Mouse (Mus musculus) hematopoietic stem cell, adult 5-6 weeks (primary cell): ENCODE measurements at regions not wholly inside any gene's neighbourhood (a gene's known extent, or its start where the extent isn't known, plus 50 kb on each side); places are given as distances from the start of the nearest gene placed in this dataset.

Experiments used
- ATAC-seq, 2 experiments: fragments of 125-278 bp in 1 of 2; replicated peaks in 1 of 2; 2 replicates each; pipeline ENCODE4 v1.8.0; 2016 to 2017; ENCODE audit warnings: inconsistent platforms in 2 of 2, mild to moderate bottlenecking in 2 of 2, moderate number of reproducible peaks in 2 of 2, low read depth in 1 of 2, moderate TSS enrichment in 1 of 2; ENCODE audit not compliant: low FRiP score in 2 of 2, poor library complexity in 2 of 2, severe bottlenecking in 2 of 2, insufficient read depth in 1 of 2, low TSS enrichment in 1 of 2

DNA sequence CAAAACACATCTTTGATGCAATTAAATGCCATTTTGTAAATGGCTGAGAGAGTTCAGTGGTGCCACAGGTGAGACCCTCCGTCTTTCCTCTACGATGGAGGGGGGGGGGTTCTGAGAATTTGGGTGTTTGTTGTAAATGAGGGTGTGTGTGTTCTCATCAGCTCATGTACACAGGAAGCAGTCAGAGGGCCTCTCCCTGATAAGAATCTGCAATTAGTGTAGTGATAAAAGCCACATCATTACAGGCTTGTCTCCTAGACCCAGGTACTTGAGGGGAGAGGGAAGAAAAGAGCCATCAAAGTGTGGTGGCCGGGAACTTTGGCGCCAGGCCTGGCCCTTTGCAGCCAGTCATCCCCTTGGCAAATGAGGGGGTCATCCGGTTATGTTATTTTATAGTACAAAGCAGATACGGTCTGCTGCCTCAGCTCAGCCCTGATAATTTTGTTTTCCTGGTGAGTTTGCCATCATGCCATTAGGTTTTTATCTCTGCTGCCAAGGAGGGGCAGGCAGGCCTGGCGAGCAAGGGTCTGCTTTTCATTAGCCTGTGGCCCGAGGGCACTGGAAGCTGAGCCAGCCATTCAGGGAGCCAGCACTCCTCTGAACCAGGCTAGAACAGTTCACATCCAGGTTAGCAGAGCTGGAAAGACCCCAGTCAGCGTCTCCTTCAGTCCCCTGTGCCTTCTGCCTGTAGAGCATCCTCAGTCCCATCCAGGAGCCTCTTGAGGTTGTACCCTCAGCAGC, 59.7 kb downstream of the H2al1j start:
- no peak for ATAC-seq

DNA sequence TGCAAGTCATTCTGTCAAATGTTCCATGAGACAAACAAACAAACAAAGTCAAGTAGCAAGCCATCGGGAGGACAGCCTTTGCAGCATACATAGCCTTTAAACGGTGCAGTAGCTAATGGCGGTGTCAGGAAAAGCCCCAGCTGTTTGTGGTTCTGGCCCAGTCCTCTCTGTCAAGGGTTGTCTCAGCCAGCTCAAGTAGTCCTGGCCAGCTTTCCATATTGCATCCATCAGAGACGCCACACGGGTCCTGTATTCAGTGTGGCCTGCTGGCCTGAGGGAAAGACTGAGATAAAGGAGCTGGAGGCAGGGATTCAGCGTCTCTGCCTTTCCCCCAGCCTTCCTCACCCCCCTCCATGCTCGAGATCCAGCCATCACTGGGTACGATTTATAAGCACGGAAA, 61.2 kb downstream of the H2al1j start:
- no peak for ATAC-seq

DNA sequence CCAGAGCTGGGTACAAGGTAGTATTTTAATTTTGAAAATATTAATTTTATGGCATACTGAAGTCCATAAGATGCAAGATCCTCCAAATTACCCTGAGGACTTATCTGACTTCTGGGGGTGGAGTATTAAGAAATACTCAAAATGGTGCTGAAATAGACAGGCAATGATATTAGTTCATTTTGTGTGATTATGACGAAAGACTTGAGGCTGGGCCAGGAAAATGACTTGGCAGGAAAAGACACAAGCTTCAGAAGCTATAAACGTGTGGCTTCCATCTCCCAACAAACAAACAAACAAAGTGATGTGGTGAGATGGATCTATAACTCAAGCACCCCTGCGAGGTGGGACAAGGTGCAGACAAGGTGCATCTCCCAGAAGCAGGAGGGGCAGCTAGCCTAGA, 72.8 kb downstream of the H2al1j start:
- no peak for ATAC-seq

DNA sequence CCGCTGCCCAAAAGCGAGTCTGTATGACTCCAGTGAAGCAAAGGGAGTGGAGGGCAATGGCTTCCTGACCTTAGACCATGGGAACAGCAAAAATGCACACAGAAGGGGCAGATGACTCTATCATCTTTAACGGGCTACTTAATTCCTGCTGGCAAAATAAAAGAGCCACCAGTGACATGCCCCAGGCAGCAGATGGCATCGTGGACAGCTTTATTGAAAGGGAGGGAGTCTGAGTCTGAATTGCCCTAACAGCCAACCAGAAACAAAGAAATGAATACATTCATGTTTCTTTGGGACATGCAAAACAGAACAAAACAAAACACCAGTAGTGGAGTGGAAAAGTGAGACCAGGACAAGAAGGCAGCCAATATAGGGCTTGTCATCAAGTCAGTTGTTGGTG, 76.7 kb downstream of the H2al1j start:
- ATAC-seq: no peak

DNA sequence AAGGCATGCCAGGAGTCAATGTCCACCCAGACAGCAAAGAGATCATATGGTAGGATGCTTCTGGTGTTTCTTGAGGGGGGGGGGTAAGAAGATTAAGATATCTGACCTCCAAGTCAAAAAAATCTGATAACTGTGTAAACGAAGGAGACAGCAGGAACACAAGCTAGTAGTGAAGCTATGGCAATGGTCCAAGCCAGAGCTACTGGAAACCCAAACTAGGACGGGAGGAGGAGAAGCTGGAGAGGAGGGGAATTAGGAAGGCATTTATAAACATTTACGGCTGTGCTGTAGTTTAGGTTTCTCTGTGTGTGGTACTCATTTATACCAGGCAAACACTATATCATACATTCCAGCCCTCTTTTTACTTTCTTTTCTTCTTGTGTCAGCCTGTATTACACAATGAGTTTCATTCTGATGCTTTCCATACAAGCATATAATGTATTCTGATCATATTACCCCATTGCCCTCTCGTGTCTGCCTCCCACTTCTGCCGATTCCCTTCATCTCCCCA, 84.7 kb downstream of the H2al1j start:
- no peak for ATAC-seq

DNA sequence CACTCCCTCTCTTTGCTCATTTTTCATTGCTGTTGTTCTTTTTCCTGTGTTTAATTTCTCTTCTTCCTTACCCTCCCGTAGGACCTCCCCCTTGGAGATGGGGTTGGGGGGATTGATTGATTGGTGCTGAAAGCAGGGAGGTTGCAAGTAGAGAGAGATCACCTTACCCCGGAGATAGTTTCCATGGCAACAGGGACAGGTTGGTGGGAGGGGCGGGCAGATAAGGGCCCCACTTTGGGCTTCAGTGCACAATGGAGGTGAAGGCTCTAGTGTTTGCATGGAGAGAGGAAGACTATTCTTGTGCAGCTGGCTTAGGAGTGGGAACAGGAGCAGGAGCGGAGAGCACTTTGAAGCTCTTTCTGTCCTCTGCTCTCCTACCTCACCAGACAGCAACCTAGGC, 88.0 kb downstream of the H2al1j start:
- ATAC-seq: no peak

DNA sequence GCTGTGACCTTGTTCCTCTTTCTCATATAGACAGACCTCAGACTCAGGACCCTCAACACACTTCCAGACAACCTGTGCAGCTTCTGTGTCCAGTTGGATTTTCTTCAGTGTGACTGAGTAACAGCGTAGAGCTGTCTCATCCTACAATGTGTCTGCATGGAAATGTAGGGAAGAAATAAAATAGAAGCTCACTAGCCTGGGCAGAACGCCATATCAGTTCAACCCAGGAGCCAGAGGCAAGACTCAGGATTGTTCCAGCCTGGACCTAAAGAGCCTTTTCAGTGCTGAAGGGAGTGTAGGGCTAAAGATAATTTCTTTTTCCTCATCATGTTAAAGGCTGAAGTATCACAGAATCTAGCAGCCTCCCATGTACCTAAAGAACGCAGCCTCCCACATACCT, 88.9 kb downstream of the H2al1j start:
- ATAC-seq: no peak

DNA sequence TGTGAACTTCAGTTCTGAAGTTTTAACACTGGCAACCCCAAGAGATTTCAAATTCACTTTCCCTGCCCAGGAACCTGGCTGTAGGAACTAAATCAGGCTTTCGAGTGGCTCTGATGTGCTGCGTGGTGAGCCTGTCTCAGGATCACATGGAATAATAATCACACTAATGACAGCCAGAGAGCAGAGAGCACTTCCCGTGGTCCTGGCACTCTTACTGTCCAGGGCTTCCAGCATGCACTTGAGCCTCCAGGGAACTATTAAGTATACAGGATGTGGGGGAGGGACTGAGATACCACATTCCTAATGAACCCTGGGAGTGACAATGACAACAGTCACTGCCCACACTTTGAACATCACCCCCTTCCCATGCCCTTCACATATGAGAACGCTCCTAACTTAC, 90.2 kb downstream of the H2al1j start:
- no peak for ATAC-seq

DNA sequence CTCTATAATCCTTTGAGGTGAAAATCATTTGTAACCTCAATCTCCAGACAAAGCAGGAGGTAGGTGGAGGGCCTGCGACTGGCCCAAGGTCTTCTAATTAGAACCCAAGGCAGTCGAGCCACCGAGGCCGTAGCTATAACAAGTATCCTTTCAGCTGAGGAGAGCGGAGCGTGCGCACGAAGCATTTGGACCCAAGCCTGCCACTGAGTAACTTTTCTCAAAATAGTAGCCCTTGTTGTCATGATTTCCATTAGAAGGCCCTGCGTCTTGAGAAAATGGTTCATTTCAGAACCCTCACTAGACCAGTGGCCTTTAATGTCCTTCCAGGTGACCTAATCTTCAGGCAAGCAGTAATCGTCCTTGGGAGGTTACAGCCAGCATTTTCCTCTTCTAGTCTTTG, 90.6 kb downstream of the H2al1j start:
- no peak for ATAC-seq

DNA sequence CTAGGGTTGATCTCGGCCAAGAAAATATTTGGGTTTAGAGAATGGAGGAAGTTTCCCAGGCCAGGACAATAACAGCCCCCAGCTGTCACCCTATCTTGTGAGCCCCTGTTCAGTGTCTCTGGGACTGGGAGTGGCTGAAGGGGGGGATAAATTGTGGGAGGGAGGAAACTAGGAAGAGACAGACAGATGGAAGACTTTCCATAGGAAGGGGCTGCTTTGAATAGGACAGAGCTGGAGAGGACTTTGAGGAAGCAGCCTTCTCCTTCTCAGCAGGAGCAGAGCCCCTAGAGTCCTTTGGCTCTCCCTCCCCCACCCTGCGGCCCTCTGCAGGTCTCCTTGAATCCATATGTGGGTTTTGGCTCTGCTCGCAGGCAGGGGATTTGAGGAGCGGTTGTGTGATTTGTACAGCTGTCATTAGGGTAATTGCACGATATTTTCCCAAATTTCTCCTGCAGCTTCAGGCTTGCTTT, 91.6 kb downstream of the H2al1j start:
- ATAC-seq: no peak

DNA sequence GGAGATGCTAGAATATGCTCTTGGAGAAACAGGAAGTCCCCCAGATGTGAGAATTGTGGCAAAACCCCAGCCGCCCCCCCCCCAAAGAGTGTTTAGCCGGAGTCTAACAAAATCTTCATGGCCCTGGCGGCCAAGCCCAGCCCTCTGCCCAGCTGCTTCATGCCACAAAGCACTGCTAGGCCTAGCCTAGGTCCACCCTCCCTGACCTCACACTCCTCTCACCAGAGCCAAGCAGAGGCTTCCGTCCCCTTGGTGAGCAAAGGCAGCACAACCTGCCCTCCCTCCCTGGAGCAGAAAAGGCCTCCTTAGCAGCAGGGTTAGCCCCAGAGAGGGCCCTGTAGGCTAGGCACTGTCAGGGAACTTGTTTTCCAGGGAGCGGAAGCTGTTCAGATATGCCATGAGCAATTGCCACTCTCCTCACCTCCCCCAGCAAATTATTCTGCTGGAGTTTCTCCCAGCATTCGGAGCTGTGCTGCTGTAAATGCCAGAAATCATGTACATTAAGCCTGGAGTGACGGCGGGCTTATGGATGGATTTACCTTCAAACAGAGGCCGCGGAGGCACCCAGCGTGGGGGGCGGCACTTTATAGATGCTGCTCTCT, 104.9 kb downstream of the H2al1j start:
- ATAC-seq: no peak

DNA sequence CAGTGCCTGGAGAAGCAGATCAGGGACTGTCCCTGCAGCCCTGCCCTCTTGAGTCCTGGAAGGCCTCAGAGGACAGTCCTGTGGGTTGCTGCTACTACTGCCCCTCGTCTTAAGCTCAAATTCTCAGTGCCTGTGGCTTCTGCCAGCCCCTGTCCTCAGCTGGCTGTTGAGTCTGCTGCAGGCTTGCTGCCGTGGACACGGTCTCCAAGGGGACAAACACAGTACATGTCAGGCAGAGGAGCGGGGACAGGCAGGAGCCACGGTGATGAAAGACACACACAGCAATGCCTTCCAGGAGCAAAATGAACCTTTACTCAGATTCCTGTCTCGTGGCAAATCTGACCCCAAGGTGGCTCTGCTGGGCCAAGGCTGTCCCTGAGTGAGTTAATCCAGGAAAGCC, 107.7 kb downstream of the H2al1j start:
- no peak for ATAC-seq

DNA sequence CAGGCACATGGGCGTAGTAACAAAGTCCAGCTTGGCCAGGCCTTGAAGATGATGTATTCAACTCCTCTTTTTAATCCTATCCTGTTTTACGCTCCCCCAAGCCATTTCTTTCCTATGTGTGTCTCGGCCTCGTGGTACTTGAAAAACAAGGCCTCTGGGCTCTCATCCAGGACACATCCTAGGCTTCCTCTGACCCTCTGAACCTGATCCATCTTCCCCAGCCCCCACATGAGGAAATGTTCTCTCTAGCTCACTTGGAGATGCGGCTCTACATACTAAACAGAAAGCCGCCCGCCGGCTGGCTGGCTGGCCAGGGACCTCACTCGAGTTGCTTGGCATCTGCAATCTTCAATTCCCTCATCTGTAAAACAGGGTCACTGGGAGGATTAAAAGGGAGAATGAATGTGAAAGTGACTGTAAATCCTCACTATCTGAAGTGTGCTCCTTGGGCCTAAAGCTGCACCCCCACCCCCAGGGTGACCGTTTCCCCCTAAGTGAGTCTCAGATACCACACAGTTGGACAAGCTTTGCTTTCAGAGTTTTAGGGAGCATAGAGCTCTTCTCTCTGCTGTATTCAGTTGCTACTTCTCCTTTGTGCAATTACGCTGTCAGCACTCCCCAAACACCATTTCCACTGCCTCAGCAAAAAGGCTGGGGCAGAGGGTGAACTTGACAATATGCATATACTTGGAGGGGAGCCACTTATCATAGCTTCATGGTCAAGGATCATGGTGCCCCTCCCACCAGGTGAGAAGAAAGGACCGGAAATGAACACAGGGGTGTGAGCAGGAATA, 109.7 kb downstream of the H2al1j start:
- ATAC-seq: no peak

DNA sequence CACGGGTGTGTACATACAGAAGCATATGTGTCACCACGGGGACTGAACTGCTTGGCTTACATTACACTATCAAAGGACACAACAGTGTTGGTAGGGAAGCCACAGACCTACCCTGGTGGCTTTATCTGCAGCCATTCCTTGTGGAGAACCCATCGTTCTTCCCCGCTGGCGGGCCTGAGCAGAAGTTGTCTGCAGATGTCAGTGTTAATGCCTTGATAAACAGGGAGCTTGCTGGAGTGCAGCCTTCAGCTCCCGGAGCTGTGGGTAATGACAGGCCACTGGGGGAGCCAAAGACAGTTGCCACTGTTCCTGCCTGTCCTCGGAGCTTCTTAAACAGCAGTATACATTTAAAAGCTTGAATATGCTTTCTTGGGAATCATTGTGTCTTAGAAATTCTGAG, 115.9 kb downstream of the H2al1j start:
- no peak for ATAC-seq

DNA sequence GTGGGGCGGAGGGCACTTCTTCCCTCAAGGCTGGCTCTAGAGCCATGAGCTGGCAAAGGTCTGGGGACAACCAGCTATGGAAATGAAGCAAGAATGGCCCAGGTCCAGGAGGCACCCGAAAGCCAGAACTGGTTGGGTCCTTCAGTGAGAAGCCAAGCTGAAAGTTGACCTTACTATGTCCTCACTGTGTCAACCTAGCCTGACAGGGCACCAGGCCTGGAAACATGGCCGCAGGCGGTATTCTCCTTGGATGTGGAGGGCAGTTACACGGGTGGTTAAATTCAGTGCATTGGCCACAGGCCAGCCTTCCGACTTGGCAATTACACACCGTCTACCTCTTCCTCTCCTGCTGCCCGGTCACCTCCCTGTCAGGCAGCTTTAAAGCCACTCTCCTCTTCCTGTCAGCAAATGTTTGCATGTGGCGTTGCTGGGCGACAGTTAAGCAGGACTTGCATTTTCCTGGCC, 116.7 kb downstream of the H2al1j start:
- peak; percentile 75 to 89 for ATAC-seq

DNA sequence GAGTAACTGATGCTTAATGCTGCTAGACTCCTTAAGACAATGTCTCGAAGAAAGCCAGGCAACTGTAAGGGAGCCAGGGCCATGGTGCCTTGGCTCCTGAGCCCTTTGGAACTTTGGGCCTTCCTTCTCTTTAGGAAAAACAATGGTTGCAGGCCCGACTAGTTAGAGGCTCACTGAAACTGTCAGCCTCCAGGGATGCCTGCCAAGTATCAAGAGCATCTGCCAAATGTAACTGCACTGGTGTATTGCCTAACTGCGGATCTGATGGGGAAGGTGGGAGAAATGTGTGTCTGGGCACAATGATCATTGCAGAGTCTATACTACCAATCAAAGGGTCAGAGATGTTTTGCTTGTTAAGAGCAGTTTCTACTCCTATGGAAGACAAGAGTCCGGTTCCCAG, 121.1 kb downstream of the H2al1j start:
- no peak for ATAC-seq

DNA sequence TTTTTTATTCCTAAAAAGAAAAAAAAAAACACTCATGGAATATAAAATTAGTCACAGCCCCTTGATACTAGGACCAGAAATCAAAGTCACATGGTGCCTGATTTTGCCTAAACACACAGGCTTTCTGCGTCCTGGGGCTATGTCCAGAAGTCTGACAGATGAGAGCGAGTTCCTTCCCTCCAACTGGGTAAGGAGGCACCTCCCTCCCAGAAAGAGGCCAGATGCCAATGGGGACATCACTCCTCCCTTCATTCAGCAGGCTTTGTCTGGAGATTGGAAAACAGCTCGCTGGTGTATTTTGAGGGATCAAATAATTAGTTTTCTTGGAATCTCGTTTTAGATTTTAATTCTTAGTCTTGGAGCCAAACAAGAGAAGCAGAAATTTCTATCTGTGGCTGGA, 130.9 kb downstream of the H2al1j start:
- no peak for ATAC-seq

DNA sequence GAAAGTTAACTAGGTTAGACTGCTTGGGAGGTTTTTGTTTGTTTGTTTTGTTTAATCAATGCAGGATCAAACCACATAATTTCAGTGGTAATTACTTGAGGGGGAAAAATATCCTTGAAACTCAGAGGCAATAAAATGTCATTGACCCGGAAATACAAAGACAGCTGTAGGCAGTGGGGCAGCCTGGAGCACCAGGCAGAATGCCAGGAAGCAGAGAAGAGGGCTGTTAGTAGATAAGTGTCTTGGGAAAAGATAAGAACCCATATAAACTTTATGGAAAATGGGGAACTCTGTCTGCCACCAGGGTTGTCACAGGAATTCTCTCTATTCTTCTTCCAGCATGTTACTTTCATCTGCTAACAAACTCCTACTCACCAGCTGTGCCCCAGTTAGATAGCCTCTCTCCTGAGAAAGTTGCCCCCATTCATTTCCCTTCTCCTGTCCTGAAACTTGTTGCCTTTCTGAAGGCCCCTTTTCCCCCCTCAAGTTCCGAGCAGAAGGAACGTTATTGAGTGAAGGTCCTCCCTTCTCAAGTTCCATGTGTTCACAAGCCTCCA, 136.4 kb downstream of the H2al1j start:
- ATAC-seq: no peak
